Mouse (Mus musculus) forebrain, embryonic 16.5 days (tissue): Measurements from ENCODE around the gene Kl. TPM values are rescaled to one million over a fixed set of nuclear protein-coding genes. Genes with fewer than 3 reads are reported as not detected.

ENCODE experiments used
- ATAC-seq: fragments of 200-750 bp; cut with Nextera tagmentation; 2 replicates; pipeline ENCODE4 v1.8.0; 2017; ENCODE audit warnings: mild to moderate bottlenecking, moderate library complexity
- H3K27ac ChIP-seq: fragments of 300-500 bp; sonication (generic); 2 replicates; pipeline ENCODE4 v1.5.1; 2014; ENCODE audit warnings: low read length, control low read depth
- H3K27me3 ChIP-seq: fragments of 300-500 bp; sonication (generic); replicated peaks from 2 replicates; pipeline ENCODE4 v1.6.1; 2014; ENCODE audit warnings: low read length; ENCODE audit not compliant: control insufficient read depth, insufficient read depth
- H3K36me3 ChIP-seq: fragments of 300-500 bp; sonication (generic); 2 replicates; pipeline ENCODE4 v1.6.1; 2014; ENCODE audit not compliant: control insufficient read depth, insufficient read depth
- H3K4me1 ChIP-seq: fragments of 300-500 bp; sonication (generic); replicated peaks from 2 replicates; pipeline ENCODE4 v1.6.1; 2014; ENCODE audit warnings: low read length; ENCODE audit not compliant: control insufficient read depth, insufficient read depth
- H3K4me2 ChIP-seq: fragments of 300-500 bp; sonication (generic); 2 replicates; pipeline ENCODE4 v1.6.1; 2014; ENCODE audit warnings: mild to moderate bottlenecking, low read length, control low read depth
- H3K4me3 ChIP-seq: fragments of 300-500 bp; sonication (generic); replicated peaks from 2 replicates; pipeline ENCODE4 v1.5.1; 2014; ENCODE audit warnings: mild to moderate bottlenecking, low read length, control low read depth
- H3K9ac ChIP-seq: fragments of 300-500 bp; sonication (generic); replicated peaks from 2 replicates; pipeline ENCODE4 v1.6.1; 2014; ENCODE audit warnings: low read depth, low read length, control low read depth
- H3K9me3 ChIP-seq: fragments of 300-500 bp; sonication (generic); 2 replicates; pipeline ENCODE4 v1.6.1; 2016; ENCODE audit warnings: low read length; ENCODE audit not compliant: control insufficient read depth
- WGBS: fragments of 180-500 bp; shearing (Covaris S2); extraction: QIAGEN DNeasy Blood & Tissue Kit; methylation state at CpG from one replicate; pipeline ENCODE4 v1.1.7; 2014; 5-methylcytosine and 5-hydroxymethylcytosine counted together
- polyA plus RNA-seq: library from polyadenylated mRNA; unstranded; fragments of >200 nt; fragmentation: Nextera tagmentation; extraction: Ambion mirVana; gene quantifications from 2 replicates; pipeline ENCODE4 v1.2.1, GENCODE M21; 2015

The Kl gene
- polyA plus RNA-seq = 0.28 and 0.48 TPM in 2 replicates

GRCm38 (mm10) chr5:150952328-150952668, at the start of gene Kl:
TSS of gene Kl (plus strand) at chr5:150952607.
- H3K4me2 ChIP-seq = peak within 1 kb of the TSS; percentile 71
- H3K4me1 ChIP-seq = peaks cover 9% of the 10 kb centered on the region
- WGBS = 2% methylated on average over 21 of the region's 22 CpGs
- no peak within 1 kb of the TSS for H3K27ac ChIP-seq
- no peaks in the 10 kb centered on the region for H3K9me3 ChIP-seq
- H3K27me3 ChIP-seq = peaks cover 19% of the 10 kb centered on the region
- ATAC-seq = peak; percentile 43; the same call in 1 of the 2 replicates
- H3K4me3 ChIP-seq = peak within 1 kb of the TSS; percentile 55
- H3K9ac ChIP-seq = peak within 1 kb of the TSS; percentile 54
- no peaks in the 10 kb centered on the region for H3K36me3 ChIP-seq

GRCm38 (mm10) chr5:150906053-150907040, 46.1 kb upstream of the Kl start:
- peak overlapping the region; percentile 34 for H3K9ac ChIP-seq
- peak overlapping the region; percentile 89 for H3K27ac ChIP-seq
- peak; percentile 99 for ATAC-seq
- peaks cover 17% of the 10 kb centered on the region for H3K4me1 ChIP-seq
- peaks cover 4% of the 10 kb centered on the region; the same call in 1 of the 2 replicates for H3K9me3 ChIP-seq
- H3K27me3 ChIP-seq = no peaks in the 10 kb centered on the region
- H3K36me3 ChIP-seq = no peaks in the 10 kb centered on the region
- 9% methylated on average over 9 of the region's 9 CpGs for WGBS
- H3K4me2 ChIP-seq = peak overlapping the region; percentile 45
- peak overlapping the region; percentile 11 for H3K4me3 ChIP-seq

- H3K4me2 ChIP-seq = no peak overlapping the region
- no peaks in the 10 kb centered on the region for H3K36me3 ChIP-seq
- ATAC-seq = no peak
- no peak overlapping the region for H3K4me3 ChIP-seq
- 36% methylated on average over 2 of the region's 2 CpGs for WGBS
- no peaks in the 10 kb centered on the region for H3K27me3 ChIP-seq
- H3K4me1 ChIP-seq = no peaks in the 10 kb centered on the region; the same call in 1 of the 2 replicates
- peaks cover 4% of the 10 kb centered on the region; the same call in 1 of the 2 replicates for H3K9me3 ChIP-seq
- H3K27ac ChIP-seq = no peak overlapping the region
- H3K9ac ChIP-seq = no peak overlapping the region
Observed at GRCm38 (mm10) chr5:150912156-150912555, 40.3 kb upstream of the Kl start.

GRCm38 (mm10) chr5:150912656-150913055, 39.8 kb upstream of the Kl start:
- H3K4me1 ChIP-seq = no peaks in the 10 kb centered on the region; the same call in 1 of the 2 replicates
- H3K36me3 ChIP-seq = no peaks in the 10 kb centered on the region
- H3K9ac ChIP-seq = no peak overlapping the region
- H3K27me3 ChIP-seq = no peaks in the 10 kb centered on the region
- ATAC-seq = no peak
- peaks cover 4% of the 10 kb centered on the region; the same call in 1 of the 2 replicates for H3K9me3 ChIP-seq
- no peak overlapping the region for H3K27ac ChIP-seq
- H3K4me2 ChIP-seq = no peak overlapping the region
- WGBS = 68% methylated on average over 5 of the region's 5 CpGs
- H3K4me3 ChIP-seq = no peak overlapping the region

- Histone ChIP-seq H3K4me1 (peaks cover 3% of the 10 kb centered on the region; the same call in 1 of the 2 replicates), H3K4me2 (no peak overlapping the region), H3K9ac (no peak overlapping the region), H3K27me3 (no peaks in the 10 kb centered on the region), H3K4me3 (no peak overlapping the region), H3K36me3 (no peaks in the 10 kb centered on the region), H3K9me3 (no peaks in the 10 kb centered on the region), H3K27ac (no peak overlapping the region)
- 82% methylated on average over 4 of the region's 4 CpGs for WGBS
- no peak for ATAC-seq
Observed at GRCm38 (mm10) chr5:150915080-150916055, 37.0 kb upstream of the Kl start.

GRCm38 (mm10) chr5:150917131-150917858, 35.1 kb upstream of the Kl start:
- Histone ChIP-seq H3K4me3 (no peak overlapping the region), H3K9ac (no peak overlapping the region), H3K4me1 (peaks cover 3% of the 10 kb centered on the region; the same call in 1 of the 2 replicates), H3K9me3 (no peaks in the 10 kb centered on the region), H3K36me3 (no peaks in the 10 kb centered on the region), H3K27me3 (no peaks in the 10 kb centered on the region), H3K4me2 (no peak overlapping the region), H3K27ac (no peak overlapping the region)
- ATAC-seq = peak; percentile 36; the same call in 1 of the 2 replicates
- whole genome bisulfite sequencing = 67% methylated on average over 21 of the region's 21 CpGs

- H3K27me3 ChIP-seq = no peaks in the 10 kb centered on the region
- no peak overlapping the region for H3K4me2 ChIP-seq
- H3K4me1 ChIP-seq = peaks cover 3% of the 10 kb centered on the region; the same call in 1 of the 2 replicates
- ATAC-seq = 0 out of 2 replicates have a peak, but pooled peaks have one; percentile 12
- H3K27ac ChIP-seq = no peak overlapping the region
- whole genome bisulfite sequencing = 83% methylated on average over 13 of the region's 13 CpGs
- no peak overlapping the region for H3K9ac ChIP-seq
- no peaks in the 10 kb centered on the region for H3K9me3 ChIP-seq
- H3K36me3 ChIP-seq = no peaks in the 10 kb centered on the region
- H3K4me3 ChIP-seq = no peak overlapping the region
Observed at GRCm38 (mm10) chr5:150918599-150918998, 33.8 kb upstream of the Kl start.

- Histone ChIP-seq H3K9me3 (no peaks in the 10 kb centered on the region), H3K27ac (no peak overlapping the region), H3K27me3 (no peaks in the 10 kb centered on the region), H3K9ac (no peak overlapping the region), H3K4me3 (no peak overlapping the region), H3K36me3 (no peaks in the 10 kb centered on the region), H3K4me2 (no peak overlapping the region), H3K4me1 (peaks cover 3% of the 10 kb centered on the region; the same call in 1 of the 2 replicates)
- peak; percentile 43; the same call in 1 of the 2 replicates for ATAC-seq
- 78% methylated on average over 4 of the region's 4 CpGs for WGBS
Observed at GRCm38 (mm10) chr5:150919269-150919668, 33.1 kb upstream of the Kl start.
